Mouse (Mus musculus) cerebellum, adult 11 months (tissue): ENCODE measurements around the gene Gm4491.

Source experiments
- DNase-seq: peaks from one replicate; pipeline ENCODE4 v3.0.0; 2022

Gene Gm4491

DNA sequence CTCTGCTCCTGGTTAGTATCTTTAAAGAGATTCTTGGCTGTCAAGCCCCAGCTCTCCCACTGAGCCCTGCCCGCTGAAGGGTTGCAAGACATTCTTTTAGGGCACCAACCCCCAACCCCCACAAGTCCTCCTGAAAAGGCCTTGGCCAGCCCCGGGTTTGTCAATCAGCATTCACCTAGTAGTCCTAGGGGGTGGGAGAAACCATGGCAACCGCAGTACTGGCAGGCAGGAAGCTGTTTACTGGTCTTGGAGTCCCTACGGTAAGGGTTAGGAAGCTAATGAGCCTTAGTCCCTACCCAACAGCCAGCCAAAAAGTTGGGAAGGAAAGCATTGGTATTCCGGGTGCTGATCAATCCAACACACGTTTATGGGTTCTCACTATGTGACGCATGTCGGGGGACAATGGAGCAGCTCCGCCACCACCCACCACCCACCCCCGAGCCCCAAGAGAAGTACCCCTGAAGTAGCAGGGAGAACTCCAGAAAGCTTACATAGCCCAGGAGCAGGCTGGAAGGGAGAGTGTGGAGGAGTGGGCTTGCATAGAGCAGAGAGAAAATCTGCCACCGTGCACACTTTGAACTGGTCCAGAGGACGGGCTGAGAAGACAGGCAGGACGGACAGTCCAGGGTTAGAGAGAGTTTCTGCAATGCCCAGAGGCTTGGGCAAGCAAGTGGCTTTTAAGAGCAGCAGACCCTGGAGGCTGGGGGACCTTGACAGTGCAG is at the start of gene Gm4491:
Gene Gm4491, minus strand, starts transcription at position 61 of the 722 bp plus-strand sequence.
- peak; percentile 4 for DNase-seq

DNA sequence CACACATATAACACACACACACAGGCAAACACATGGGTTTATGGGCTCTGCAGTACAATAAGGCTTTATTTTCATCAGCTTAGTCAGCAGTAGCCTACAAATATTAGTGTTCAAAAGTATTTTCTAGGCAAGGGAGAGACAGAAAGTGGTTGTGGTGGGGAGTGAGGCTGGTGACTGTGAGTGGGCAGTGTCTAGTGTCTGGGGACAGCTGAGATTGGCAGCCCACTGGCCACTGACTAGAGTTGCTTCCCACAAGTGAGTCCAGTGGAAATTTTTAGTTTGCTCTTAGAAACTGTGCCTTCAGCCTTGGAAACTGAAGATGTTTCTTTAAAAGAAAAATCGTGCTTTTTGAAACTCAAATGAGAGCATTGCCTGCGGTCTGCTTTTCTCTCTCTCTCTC is 46.1 kb upstream of the Gm4491 start:
- DNase-seq: no peak

DNA sequence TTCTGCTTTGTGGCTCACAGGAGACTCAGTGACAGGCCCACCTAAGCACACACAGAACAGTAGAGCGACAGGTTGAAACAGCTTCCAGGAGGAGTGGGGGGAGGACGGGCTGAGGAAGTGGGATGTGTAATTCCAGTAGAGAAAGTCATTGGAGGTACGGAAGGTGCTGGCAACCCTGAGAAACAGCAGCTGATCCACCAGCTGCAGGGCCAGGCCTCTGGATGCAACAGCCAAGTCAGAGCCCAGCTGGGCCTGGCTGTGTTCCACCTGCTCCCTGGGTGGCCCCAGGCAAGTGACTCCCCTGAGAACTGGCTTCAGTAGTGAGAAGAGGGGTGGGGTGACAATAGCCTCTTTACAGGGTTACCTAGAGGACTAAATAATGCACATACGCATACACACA is 45.5 kb upstream of the Gm4491 start:
- DNase-seq: peak; percentile 6

DNA sequence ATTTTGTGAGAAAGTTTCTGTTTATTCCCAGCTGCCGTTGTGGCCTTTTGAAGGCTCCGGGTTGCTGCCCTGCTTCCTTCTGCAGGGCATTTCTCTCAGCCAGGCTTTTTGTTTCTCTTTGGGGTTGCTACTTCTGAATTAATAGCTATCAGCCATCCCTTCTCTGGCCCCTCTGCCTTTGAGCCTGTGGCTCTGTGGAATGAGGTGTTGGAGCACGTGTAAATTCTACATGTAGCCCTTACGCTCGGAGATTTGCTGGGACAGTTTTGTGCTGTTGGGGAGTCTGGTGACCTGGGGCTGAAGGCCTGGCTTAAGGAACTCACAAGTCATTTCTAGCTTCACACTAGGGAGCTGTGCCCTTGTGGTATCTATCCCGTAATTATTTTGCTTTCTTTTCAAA is 39.2 kb upstream of the Gm4491 start:
- no peak for DNase-seq

DNA sequence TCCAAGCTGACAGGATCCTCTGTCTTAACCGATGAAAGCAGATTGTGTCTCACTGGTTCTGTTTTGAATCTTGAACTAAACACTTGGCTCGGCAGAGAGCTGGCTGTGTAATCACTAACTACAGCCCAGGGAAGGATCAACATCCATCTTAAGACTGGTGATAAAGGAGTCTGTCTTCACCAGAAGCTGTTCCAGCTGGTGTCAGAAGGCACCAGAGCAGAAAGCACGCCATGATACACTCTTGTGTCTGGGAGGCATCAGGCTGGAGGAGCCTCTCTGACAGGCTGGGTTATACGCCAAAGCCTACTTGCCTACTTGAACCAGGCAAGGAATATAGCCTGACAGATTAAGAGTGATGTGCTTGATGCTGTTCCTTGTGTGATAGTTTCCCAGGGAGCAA is 30.1 kb upstream of the Gm4491 start:
- DNase-seq: no peak

DNA sequence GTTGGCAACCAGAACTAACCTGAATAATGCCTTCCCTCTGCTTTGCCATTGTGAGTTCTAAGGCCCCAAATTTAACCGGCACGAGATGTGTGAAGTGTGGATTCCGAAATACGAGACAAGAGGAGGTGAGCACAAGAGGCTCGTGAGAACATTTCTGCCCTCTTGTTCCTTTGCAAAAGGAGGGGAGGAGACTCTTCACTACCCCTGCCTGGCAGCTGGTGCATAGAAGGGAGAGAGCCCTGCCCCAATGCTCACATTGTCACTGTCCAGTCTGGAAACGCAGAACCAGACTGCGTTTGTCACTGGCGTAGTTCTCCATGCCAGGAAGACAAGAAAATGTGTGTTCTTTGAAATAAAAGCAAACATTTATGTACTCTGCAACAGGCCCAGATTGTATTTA is 19.6 kb upstream of the Gm4491 start:
- no peak for DNase-seq

DNA sequence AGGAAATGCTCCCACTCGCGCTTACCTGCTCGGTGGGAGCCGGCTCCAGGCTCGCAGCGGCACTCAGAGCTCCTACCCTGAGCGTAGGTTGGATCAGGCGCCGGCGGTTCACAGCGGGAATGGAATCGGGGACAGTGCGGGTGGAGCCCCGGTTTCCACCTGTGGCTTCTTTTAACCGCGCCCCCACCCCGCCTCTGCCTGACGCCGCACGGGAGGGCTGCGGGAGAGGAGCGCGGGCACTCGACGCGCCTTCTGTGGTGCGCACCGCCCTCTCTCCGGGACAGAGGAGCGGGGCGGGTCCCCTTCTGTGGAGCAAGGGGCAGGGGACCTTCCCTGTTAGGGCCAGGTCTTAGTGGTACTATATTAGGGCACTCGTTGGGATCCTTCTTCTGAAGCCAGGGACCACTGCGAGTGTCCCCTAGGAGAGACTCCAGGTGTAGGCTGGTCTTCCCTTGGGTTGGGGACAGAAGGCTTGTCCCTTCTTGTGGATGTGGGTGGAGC is 17.5 kb upstream of the Gm4491 start, which contains the start of gene Gjb6:
Gene Gjb6, minus strand, starts transcription at position 451 of the 501 bp plus-strand sequence.
- no peak for DNase-seq

DNA sequence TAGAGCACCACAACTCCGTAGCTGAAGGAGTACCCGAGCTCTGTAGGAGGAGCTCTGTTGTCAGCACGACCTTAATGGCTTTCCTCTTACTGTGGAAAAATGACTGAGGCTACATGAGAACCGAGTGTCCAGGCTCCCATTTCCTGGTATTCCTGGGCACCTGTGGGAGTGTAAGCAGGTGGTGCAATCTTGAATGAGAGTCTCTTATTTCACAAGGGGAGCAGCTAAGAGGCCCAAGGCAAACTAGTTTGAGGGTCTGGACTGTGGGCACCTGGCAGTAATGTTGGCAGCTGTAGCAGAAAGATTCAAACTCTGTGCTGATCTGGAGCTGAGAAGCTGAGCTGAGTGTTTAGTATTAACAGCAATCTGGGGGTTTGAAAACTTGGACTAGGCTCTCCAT is 11.7 kb upstream of the Gm4491 start:
- no peak for DNase-seq

DNA sequence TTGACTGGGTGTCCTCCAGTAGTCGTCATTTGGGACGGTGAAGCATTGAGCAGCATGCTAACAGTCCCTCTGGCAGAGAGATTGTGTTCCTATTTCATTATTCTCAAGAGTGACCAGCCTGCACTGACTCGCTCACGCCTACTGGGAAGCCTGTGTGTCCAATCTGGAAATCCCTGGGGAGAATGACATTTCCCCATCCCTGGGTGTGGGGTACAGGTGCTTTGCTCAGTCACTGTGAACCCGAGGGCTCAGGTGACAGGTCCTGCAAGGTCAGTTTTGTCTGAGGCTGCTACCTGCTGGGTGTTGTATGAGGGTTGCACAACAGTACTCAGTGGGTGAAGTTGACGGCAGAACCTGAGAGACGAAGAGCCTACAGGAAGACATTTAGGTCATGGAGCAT is 6.6 kb upstream of the Gm4491 start:
- no peak for DNase-seq

DNA sequence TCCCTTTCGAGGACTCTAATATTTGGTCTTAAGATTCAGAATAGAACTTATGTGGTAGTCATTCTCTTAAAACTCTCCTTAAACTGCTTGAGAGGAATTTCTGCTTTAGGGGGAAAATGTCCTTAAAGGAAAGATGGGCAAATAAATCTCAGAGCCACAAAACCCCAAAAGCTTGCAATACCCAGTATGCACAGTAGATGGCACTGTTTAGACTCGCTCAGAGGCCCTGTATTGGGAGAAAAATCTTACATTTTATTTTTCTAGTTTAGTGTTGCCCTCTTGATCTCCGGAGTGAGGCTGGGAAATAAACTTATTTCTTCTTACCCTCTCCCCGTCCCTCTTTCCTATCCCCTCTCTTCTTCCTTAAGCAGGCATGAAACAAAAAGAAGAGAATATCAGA is 6.5 kb downstream of the Gm4491 start:
- DNase-seq: no peak

DNA sequence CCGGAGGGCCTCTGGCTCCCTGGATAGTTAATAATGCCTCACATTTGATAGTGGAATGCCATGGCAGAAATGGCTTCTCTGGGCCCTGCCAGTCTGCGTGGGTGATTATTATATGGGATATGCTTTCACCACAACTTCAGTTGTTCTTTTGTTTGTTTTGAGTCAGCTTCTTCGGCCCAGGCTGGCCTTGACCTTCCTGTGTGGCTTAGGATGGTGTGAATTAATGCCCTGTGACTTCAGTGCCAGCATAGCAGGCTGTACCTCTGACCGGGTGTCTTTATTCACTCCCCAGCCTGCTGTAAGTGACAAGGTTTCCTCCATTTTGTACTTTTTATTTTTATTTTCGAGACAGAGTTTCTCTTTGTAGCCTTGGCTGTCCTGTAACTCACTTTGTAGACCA is 7.8 kb downstream of the Gm4491 start:
- no peak for DNase-seq

DNA sequence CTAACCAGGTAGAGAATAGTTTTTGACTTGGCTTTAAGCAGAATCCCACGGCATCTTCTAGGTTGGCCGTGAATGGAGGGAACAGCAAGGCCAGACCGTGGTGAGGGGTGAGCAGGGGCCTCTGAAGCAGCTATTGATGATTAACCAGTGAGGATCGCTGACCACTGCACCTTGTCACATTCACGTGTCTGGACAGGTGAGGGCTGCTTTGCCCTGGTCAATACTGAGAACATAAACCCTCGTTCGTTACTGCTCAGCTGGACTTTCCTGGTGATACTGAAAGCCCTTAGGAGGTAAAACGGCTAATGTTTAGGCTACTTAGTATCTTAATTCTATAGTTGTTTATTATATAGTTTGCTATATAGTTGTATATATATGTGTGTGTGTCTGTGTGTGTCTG is 8.6 kb downstream of the Gm4491 start:
- no peak for DNase-seq

DNA sequence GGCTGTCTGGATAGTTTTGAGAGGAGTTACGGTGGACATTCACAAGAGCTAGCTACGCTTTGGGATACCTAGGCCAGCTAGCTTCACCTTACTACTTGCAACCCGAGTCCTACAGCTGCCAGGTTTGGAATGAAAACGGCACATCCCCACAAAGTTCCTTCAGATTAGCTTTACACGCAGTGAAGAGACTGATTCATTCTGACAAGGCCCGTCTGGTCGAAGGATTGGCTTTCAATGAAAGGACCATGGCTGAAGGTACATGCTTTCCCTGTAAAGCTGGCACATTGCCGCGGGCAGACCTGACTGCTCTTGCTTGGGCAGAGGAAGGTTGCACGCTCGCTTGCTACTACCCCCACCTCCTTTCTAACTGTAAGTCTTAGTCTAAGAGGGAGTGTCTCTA is 10.0 kb downstream of the Gm4491 start:
- DNase-seq: no peak

DNA sequence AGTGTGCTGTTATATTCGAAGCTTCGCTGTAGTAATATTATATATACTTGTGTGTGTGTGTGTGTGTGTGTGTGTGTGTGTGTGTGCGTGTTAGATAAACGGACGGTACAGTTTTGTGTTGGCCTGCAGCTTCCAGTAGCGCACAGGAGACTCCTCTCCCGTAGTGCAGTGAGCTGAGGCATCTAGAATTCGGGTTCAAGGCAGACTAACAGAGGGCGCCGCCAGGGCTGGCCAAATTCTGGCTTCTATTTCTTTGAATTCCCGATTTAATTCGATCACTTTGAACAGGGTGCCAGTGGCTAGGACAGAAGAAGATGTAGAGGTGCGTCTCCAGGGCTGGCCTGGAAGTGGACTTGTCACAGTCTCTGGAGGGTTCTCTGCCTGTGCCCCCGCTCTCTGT is 10.6 kb downstream of the Gm4491 start:
- no peak for DNase-seq

DNA sequence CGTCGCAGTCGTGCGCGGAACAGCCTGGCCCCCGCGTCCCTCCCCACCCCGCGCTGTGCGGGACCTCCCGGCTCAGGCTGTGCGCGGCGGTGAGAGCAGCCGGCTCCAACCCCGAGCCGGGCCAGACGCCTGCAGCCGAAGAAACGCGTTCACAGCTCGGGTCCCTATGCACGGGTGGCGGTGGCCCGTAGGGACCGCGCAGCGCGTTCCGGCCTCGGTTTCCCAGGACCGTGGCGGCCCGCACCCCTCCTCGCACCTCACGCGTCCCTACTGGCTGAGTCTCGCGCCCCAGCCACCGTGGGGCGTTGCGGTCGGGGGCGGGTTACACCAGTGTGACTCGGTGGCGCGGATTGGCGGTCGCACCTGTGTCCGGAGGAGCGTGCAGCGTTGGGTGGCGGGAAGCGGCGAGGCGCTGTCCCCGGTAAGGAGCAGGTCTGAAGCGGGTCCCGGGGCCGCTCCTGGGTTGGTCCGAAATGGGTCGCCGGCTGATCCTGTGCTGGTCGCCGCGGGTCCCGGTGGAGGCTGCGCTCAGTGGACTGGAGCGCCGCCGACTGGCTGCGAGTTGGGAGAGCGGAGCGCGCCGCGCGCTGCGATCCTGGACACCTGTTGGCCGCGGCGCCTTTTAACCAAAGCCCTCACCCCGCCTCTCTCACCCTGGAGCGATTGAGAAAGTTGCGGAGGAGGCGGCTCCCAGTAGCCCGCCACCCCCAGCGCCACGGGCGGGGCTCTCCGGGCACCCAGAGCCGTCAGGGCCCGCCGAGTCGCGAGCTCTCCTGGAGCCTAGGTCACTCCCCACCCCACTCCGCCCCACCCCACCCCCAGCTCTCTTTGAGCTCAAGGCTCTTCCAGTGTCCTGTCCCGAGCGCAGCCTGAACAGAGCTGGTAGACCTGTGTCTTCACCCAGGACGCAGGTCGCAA is 11.3 kb downstream of the Gm4491 start, which contains the start of gene Gjb2:
Gene Gjb2, minus strand, starts transcription at position 597 of the 918 bp plus-strand sequence.
- no peak for DNase-seq

DNA sequence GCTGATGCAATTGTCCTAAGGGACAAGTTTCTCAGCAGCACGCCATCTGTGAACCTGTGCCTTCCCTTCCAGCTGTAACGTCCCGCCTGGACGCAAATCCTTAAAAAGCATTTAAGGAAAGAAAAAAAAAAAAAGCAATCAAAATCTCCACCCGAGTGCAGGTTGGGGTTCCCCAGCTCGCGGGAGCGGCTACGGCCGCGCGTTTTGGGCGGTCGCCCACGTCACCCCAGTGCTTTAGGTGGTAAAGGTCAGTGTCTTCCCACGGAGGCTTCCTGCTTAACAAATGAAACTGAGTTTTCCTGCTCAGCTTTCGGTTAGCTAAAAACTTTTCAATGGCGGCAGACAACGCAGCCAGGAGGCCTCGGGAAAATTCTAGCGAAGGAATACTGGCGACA is 12.0 kb downstream of the Gm4491 start:
- DNase-seq: no peak

DNA sequence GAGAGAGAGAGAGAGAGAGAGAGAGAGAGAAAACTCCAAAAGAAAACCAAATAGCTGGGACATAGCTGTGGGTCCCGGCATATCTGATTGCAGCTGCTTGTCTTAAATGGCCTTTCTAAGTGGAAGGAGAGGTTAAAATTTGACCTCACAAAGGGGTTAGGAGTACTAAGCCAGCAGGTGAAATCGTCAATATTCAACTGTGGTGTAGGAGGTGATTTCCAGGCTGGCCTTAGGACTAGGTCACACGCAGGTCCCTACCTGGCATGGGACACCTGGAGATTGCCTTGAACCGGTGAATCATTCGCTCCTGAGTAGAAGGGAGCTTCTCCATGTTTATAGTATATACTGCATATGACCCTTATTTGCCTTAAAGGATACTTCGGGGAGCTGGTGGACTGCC is 12.6 kb downstream of the Gm4491 start:
- DNase-seq: no peak

DNA sequence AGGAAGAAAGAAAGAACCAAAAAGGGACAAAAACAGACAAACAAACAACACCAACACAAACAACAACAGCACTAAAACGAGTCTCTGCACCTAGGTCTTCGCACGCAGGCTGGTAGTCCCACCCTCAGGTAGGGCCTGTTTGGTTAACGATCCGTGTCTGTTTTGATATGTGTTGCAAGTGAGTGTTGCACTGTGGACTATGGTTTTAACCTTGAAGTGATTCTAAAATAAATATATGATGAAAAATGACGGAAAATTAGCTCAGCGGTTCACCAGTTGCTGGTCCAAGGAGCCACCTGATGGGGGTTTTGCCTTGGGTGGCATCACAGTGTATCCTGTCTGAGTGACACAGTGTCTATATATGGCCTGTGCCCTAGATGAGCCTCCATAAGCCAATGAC is 14.1 kb downstream of the Gm4491 start:
- no peak for DNase-seq

DNA sequence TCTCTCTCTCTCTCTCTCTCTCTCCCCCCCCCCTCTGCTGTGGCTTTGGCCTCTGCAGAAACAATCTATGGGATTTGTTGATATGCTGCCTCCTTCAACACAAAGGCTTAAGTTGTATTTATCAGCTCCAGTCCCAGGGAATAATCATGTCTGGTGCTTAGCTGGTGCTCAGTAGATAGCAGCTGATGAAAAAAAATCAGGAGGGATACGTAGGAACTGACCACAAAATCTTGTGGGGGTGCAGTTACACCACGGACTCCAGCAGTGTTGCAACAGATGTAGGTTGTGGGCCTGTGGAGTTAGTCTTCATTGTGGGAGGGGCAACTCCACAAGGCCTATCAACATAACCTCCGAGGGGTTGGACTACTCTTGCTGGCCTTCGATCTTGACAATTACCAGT is 19.8 kb downstream of the Gm4491 start:
- DNase-seq: no peak

DNA sequence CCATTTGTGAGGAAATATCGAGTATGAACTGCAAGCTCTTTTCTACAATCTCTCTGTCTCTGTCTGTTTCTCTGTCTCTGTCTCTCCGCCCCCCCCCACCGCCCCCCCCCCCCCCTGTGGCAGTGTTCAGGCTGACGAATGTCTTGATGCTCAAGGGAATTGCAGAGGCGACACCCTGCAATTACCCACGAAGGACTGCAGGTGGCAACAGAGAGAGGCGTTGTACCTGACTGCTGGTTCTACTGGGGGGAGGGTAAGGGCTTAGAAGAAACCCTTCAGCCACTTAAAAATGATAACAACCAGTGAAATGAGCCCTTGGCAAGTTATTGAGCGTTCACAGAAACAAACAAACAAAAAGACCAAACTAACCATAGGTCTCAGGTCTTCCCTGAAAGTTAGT is 22.7 kb downstream of the Gm4491 start:
- DNase-seq: no peak

DNA sequence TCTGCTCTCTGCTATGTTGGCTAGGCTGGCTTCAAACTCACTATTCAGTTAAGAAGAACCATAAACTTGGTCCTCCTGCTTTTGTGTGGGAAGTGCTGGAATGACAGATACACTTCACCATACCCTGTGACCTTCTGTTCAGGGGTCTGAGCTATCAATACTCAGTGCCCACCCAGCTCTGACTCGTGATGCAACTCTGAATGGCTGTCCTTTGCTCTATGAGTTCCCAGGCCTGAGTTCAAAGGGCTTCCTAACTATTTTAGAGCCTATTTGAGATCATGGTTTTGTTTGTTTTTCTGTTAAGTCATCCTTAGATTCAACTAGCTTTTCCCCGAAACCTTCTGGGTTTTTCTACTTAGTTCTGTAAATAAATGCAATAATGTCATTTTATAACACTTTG is 25.7 kb downstream of the Gm4491 start:
- DNase-seq: no peak

DNA sequence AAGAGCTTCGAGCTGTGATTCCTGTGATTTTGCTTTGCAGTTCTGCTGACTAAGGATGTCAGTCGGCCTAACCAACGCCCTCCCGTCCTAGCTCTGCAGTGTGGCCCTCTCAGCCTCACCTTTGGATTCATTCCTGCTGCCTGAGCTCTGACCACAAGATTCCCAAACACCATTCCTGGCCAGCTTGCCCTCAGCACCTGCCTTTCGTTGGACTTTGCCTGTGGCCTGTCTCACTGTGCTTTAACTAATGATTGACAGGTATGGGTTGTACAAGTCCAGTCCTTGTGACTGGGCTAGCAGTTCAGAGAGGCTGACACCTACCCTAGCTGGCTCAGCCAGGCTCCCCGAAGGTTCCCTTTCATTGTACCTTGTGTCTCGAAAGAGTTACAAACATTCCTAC is 26.6 kb downstream of the Gm4491 start:
- no peak for DNase-seq

DNA sequence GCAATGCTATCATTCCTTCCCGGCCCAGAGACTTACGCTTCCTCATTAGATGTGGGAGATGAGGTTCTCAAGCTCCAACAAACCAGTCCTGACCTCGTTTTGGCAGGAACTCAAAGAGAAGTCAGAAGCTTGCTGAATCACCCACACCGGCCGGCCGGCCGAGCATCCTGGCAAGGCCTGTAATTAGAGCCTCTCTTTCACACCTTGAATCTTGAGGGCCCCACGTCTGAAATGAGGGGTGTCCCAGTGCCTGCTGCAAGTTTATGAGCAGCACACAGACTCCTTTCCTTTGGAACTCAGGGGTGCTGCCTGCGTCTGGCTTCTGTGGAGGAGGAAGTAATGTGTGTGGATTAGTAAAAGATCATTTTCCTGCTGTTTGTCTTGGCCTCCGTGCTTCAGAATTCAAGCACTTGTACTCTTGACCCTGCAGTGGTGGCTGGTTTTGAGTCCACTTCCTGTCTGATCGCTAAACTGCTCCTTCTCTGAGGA is 31.5 kb downstream of the Gm4491 start:
- DNase-seq: no peak

DNA sequence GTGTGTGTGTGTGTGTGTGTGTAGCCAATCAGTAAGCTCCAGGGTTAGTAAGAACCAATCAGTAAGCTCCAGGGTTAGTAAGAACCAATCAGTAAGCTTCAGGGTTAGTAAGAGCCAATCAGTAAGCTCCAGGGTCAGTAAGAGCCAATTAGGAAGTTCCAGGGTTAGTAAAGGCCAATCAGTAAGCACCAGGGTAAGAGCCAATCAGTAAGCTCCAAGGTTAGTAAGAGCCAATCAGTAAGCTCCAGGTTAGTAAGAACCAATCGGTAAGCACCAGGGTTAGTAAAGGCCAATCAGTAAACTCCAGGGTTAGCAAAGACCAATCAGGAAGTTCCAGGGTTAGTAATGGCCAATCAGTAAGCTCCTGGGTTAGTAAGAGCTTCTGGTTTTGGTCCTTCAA is 32.8 kb downstream of the Gm4491 start:
- DNase-seq: no peak
